Mouse (Mus musculus) heart, embryonic 14.5 days (tissue): Measurements from ENCODE around the gene Dnah7c. TPM values are rescaled to one million over a fixed set of nuclear protein-coding genes. Genes with fewer than 3 reads are reported as not detected.

Source experiments
- ATAC-seq: fragments of 200-750 bp; cut with Nextera tagmentation; 2 replicates; pipeline ENCODE4 v1.8.0; 2017; ENCODE audit warnings: low read depth, moderate TSS enrichment; ENCODE audit not compliant: insufficient number of reproducible peaks, insufficient read depth, low FRiP score
- H3K27ac ChIP-seq, 2 experiments: fragments of 200-500 bp in 1 of 2; fragments of 300-500 bp in 1 of 2; sonication (generic) in 1 of 2; replicated peaks in 1 of 2; 2 replicates each; pipeline ENCODE4 v1.5.1; 2012 to 2014; ENCODE audit warnings: low read depth in 2 of 2, low read length in 2 of 2, control low read depth in 1 of 2, mild to moderate bottlenecking in 1 of 2, mixed read lengths in 1 of 2; ENCODE audit not compliant: control insufficient read depth in 1 of 2, insufficient read depth in 1 of 2
- H3K27me3 ChIP-seq: fragments of 300-500 bp; sonication (generic); 2 replicates; pipeline ENCODE4 v1.6.1; 2014; ENCODE audit warnings: mild to moderate bottlenecking, low read length, control low read depth; ENCODE audit not compliant: control insufficient read depth, insufficient read depth
- H3K36me3 ChIP-seq: fragments of 300-500 bp; sonication (generic); 2 replicates; pipeline ENCODE4 v1.6.1; 2014; ENCODE audit warnings: mild to moderate bottlenecking, control low read depth, low read length, mixed read lengths; ENCODE audit not compliant: control insufficient read depth, insufficient read depth
- H3K4me1 ChIP-seq, 2 experiments: fragments of 200-500 bp in 1 of 2; fragments of 300-500 bp in 1 of 2; sonication (generic) in 1 of 2; 2 replicates each; pipeline ENCODE4 v1.6.1; 2012 to 2014; ENCODE audit warnings: low read length in 2 of 2, control low read depth in 1 of 2, mixed read lengths in 1 of 2; ENCODE audit not compliant: control insufficient read depth in 2 of 2, insufficient read depth in 2 of 2
- H3K4me2 ChIP-seq: fragments of 300-500 bp; sonication (generic); 2 replicates; pipeline ENCODE4 v1.6.1; 2014; ENCODE audit warnings: mild to moderate bottlenecking, low read length
- H3K4me3 ChIP-seq, 2 experiments: fragments of 200-500 bp in 1 of 2; fragments of 300-500 bp in 1 of 2; sonication (generic) in 1 of 2; 2 replicates each; pipeline ENCODE4 v1.5.1; 2012 to 2014; ENCODE audit warnings: low read length in 2 of 2, mild to moderate bottlenecking in 2 of 2, control low read depth in 1 of 2, low read depth in 1 of 2, moderate library complexity in 1 of 2; ENCODE audit not compliant: control insufficient read depth in 1 of 2, insufficient read depth in 1 of 2
- H3K9ac ChIP-seq: fragments of 300-500 bp; sonication (generic); 2 replicates; pipeline ENCODE4 v1.6.1; 2014; ENCODE audit warnings: mild to moderate bottlenecking, low read length
- H3K9me3 ChIP-seq: fragments of 300-500 bp; sonication (generic); 2 replicates; pipeline ENCODE4 v1.6.1; 2016; ENCODE audit warnings: low read length, control low read depth; ENCODE audit not compliant: control insufficient read depth
- WGBS: fragments of 180-500 bp; shearing (Covaris S2); extraction: QIAGEN DNeasy Blood & Tissue Kit; methylation state at CpG from one replicate; pipeline ENCODE4 v1.1.7; 2014; 5-methylcytosine and 5-hydroxymethylcytosine counted together
- polyA plus RNA-seq: library from polyadenylated mRNA; unstranded; fragments of >200 nt; fragmentation: Nextera tagmentation; extraction: Ambion mirVana; gene quantifications from 2 replicates; pipeline ENCODE4 v1.2.1, GENCODE M21; 2014

Gene Dnah7c
- polyA plus RNA-seq, 1 experiment from 2014 or later, result 0.07 TPM

- Histone ChIP-seq H3K4me2 (no peak overlapping the region), H3K4me1 (peaks cover 1 to 16% of the 10 kb centered on the region in 2 experiments), H3K27ac (no peak overlapping the region), H3K36me3 (no peaks in the 10 kb centered on the region), H3K9me3 (no peaks in the 10 kb centered on the region), H3K9ac (no peak overlapping the region), H3K27me3 (no peaks in the 10 kb centered on the region), H3K4me3 (no peak overlapping the region)
- WGBS, result 34% methylated on average over 1 of the region's 1 CpGs
- ATAC-seq, result no peak
Measured at GRCm38 (mm10) chr1:46849758-46850157, 424.4 kb downstream of the Dnah7c start.

- peak overlapping the region in 1 of 2 experiments; percentile 96; a peak in 2 of 4 replicates for H3K4me3 ChIP-seq
Measured at GRCm38 (mm10) chr1:46851586-46851985, 426.2 kb downstream of the Dnah7c start.

GRCm38 (mm10) chr1:46852216-46852599 lies 426.8 kb downstream of the Dnah7c start:
- WGBS, result under 1% methylated on average over 4 of the region's 4 CpGs
- H3K4me1 ChIP-seq, result peaks cover 2 to 16% of the 10 kb centered on the region in 2 experiments

More at GRCm38 (mm10) chr1:46851586-46851985, 426.2 kb downstream of the Dnah7c start:
- WGBS, result 63% methylated on average over 4 of the region's 4 CpGs
- Histone ChIP-seq H3K27ac (0 out of 4 replicates have a peak overlapping the region, but pooled peaks of 1 of the 2 experiments have one; percentile 19), H3K27me3 (no peaks in the 10 kb centered on the region), H3K4me2 (peak overlapping the region; percentile 87), H3K9me3 (no peaks in the 10 kb centered on the region), H3K9ac (peak overlapping the region; percentile 38; the same call in 1 of the 2 replicates), H3K36me3 (no peaks in the 10 kb centered on the region), H3K4me1 (peaks cover 2 to 16% of the 10 kb centered on the region in 2 experiments)
- no peak for ATAC-seq

GRCm38 (mm10) chr1:46852600-46853272 lies 427.3 kb downstream of the Dnah7c start:
- peak overlapping the region; percentile 96 for H3K9ac ChIP-seq
- peak; percentile 58 for ATAC-seq
- under 1% methylated on average over 68 of the region's 75 CpGs for WGBS
- H3K4me3 ChIP-seq, result peak overlapping the region; percentile 96 to 97
- H3K36me3 ChIP-seq, result no peaks in the 10 kb centered on the region
- H3K4me2 ChIP-seq, result peak overlapping the region; percentile 87
- H3K27ac ChIP-seq, result peak overlapping the region; percentile 99 to 100
- H3K4me1 ChIP-seq, result peaks cover 2 to 16% of the 10 kb centered on the region in 2 experiments
- no peaks in the 10 kb centered on the region for H3K27me3 ChIP-seq
- no peaks in the 10 kb centered on the region for H3K9me3 ChIP-seq

More at GRCm38 (mm10) chr1:46852216-46852599, 426.8 kb downstream of the Dnah7c start:
- Histone ChIP-seq H3K9ac (peak overlapping the region; percentile 96), H3K36me3 (no peaks in the 10 kb centered on the region), H3K4me2 (peak overlapping the region; percentile 87), H3K27ac (peak overlapping the region; percentile 99 to 100), H3K27me3 (no peaks in the 10 kb centered on the region), H3K4me3 (peak overlapping the region; percentile 96 to 97), H3K9me3 (no peaks in the 10 kb centered on the region)
- no peak for ATAC-seq

- Histone ChIP-seq H3K4me2 (peak overlapping the region; percentile 87), H3K27me3 (no peaks in the 10 kb centered on the region), H3K4me1 (peaks cover 2 to 16% of the 10 kb centered on the region in 2 experiments), H3K9me3 (no peaks in the 10 kb centered on the region), H3K27ac (peak overlapping the region; percentile 99 to 100), H3K4me3 (peak overlapping the region; percentile 96 to 97), H3K9ac (peak overlapping the region; percentile 96), H3K36me3 (no peaks in the 10 kb centered on the region)
- WGBS, result under 1% methylated on average over 86 of the region's 86 CpGs
- ATAC-seq, result peak; percentile 96
Measured at GRCm38 (mm10) chr1:46853317-46854035, 428.1 kb downstream of the Dnah7c start.

GRCm38 (mm10) chr1:46854036-46854900 lies 428.9 kb downstream of the Dnah7c start:
- H3K4me2 ChIP-seq, result peak overlapping the region; percentile 87
- H3K9me3 ChIP-seq, result no peaks in the 10 kb centered on the region
- 30% methylated on average over 18 of the region's 18 CpGs for WGBS
- peaks cover 2 to 16% of the 10 kb centered on the region in 2 experiments for H3K4me1 ChIP-seq
- peak overlapping the region; percentile 96 to 97 for H3K4me3 ChIP-seq
- peak overlapping the region; percentile 96 for H3K9ac ChIP-seq
- no peaks in the 10 kb centered on the region for H3K36me3 ChIP-seq
- ATAC-seq, result peak; percentile 48
- H3K27ac ChIP-seq, result peak overlapping the region; percentile 99 to 100
- no peaks in the 10 kb centered on the region for H3K27me3 ChIP-seq

GRCm38 (mm10) chr1:46856498-46856897 lies 431.1 kb downstream of the Dnah7c start:
- no peak for ATAC-seq
- WGBS, result 51% methylated on average over 4 of the region's 4 CpGs
- Histone ChIP-seq H3K9me3 (no peaks in the 10 kb centered on the region), H3K9ac (no peak overlapping the region), H3K4me3 (no peak overlapping the region), H3K27me3 (no peaks in the 10 kb centered on the region), H3K4me2 (no peak overlapping the region), H3K36me3 (no peaks in the 10 kb centered on the region), H3K4me1 (peaks cover 2 to 10% of the 10 kb centered on the region in 2 experiments), H3K27ac (no peak overlapping the region)
